Mouse (Mus musculus) heart, embryonic 14.5 days (tissue): ENCODE data around the gene Plb1. TPM values are rescaled to one million over a fixed set of nuclear protein-coding genes. Genes with fewer than 3 reads are reported as not detected.

Experiments used
- ATAC-seq: fragments of 200-750 bp; cut with Nextera tagmentation; 2 replicates; pipeline ENCODE4 v1.8.0; 2017; ENCODE audit warnings: low read depth, moderate TSS enrichment; ENCODE audit not compliant: insufficient number of reproducible peaks, insufficient read depth, low FRiP score
- H3K27ac ChIP-seq, 2 experiments: fragments of 200-500 bp in 1 of 2; fragments of 300-500 bp in 1 of 2; sonication (generic) in 1 of 2; replicated peaks in 1 of 2; 2 replicates each; pipeline ENCODE4 v1.5.1; 2012 to 2014; ENCODE audit warnings: low read depth in 2 of 2, low read length in 2 of 2, control low read depth in 1 of 2, mild to moderate bottlenecking in 1 of 2, mixed read lengths in 1 of 2; ENCODE audit not compliant: control insufficient read depth in 1 of 2, insufficient read depth in 1 of 2
- H3K27me3 ChIP-seq: fragments of 300-500 bp; sonication (generic); 2 replicates; pipeline ENCODE4 v1.6.1; 2014; ENCODE audit warnings: mild to moderate bottlenecking, low read length, control low read depth; ENCODE audit not compliant: control insufficient read depth, insufficient read depth
- H3K36me3 ChIP-seq: fragments of 300-500 bp; sonication (generic); 2 replicates; pipeline ENCODE4 v1.6.1; 2014; ENCODE audit warnings: mild to moderate bottlenecking, control low read depth, low read length, mixed read lengths; ENCODE audit not compliant: control insufficient read depth, insufficient read depth
- H3K4me1 ChIP-seq, 2 experiments: fragments of 200-500 bp in 1 of 2; fragments of 300-500 bp in 1 of 2; sonication (generic) in 1 of 2; 2 replicates each; pipeline ENCODE4 v1.6.1; 2012 to 2014; ENCODE audit warnings: low read length in 2 of 2, control low read depth in 1 of 2, mixed read lengths in 1 of 2; ENCODE audit not compliant: control insufficient read depth in 2 of 2, insufficient read depth in 2 of 2
- H3K4me2 ChIP-seq: fragments of 300-500 bp; sonication (generic); 2 replicates; pipeline ENCODE4 v1.6.1; 2014; ENCODE audit warnings: mild to moderate bottlenecking, low read length
- H3K4me3 ChIP-seq, 2 experiments: fragments of 200-500 bp in 1 of 2; fragments of 300-500 bp in 1 of 2; sonication (generic) in 1 of 2; 2 replicates each; pipeline ENCODE4 v1.5.1; 2012 to 2014; ENCODE audit warnings: low read length in 2 of 2, mild to moderate bottlenecking in 2 of 2, control low read depth in 1 of 2, low read depth in 1 of 2, moderate library complexity in 1 of 2; ENCODE audit not compliant: control insufficient read depth in 1 of 2, insufficient read depth in 1 of 2
- H3K9ac ChIP-seq: fragments of 300-500 bp; sonication (generic); 2 replicates; pipeline ENCODE4 v1.6.1; 2014; ENCODE audit warnings: mild to moderate bottlenecking, low read length
- H3K9me3 ChIP-seq: fragments of 300-500 bp; sonication (generic); 2 replicates; pipeline ENCODE4 v1.6.1; 2016; ENCODE audit warnings: low read length, control low read depth; ENCODE audit not compliant: control insufficient read depth
- WGBS: fragments of 180-500 bp; shearing (Covaris S2); extraction: QIAGEN DNeasy Blood & Tissue Kit; methylation state at CpG from one replicate; pipeline ENCODE4 v1.1.7; 2014; 5-methylcytosine and 5-hydroxymethylcytosine counted together
- polyA plus RNA-seq: library from polyadenylated mRNA; unstranded; fragments of >200 nt; fragmentation: Nextera tagmentation; extraction: Ambion mirVana; gene quantifications from 2 replicates; pipeline ENCODE4 v1.2.1, GENCODE M21; 2014

The Plb1 gene
- polyA plus RNA-seq, 1 experiment from 2014 or later, result 3.2 TPM

GRCm38 (mm10) chr5:32215510-32215909, 17.0 kb upstream of the Plb1 start:
- ATAC-seq, result no peak

DNA sequence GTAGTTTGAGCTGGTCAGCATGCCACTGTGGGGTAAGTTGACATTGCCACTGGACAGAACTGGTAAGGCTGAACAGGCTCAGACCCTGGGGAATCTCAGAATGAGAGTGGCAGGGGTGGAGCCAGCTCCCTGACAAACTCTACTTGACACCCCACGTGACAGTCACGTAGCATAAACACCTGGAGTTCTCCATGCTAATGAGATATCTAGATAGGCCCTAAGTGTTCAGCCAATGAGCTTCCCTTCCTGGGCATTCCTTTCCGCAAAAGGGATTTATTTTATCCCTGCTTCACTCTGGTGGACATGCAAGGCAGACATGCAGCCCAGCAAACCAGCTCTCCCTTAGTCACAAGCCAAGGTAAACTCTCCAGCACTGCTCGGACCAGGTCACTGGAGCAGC, 16.0 kb upstream of the Plb1 start:
- WGBS, result 21% methylated on average over 4 of the region's 4 CpGs
- H3K9ac ChIP-seq, result no peak overlapping the region
- peak; percentile 47; the same call in 1 of the 2 replicates for ATAC-seq

More at GRCm38 (mm10) chr5:32215510-32215909, 17.0 kb upstream of the Plb1 start:
- H3K4me1 ChIP-seq, result peaks cover 2 to 9% of the 10 kb centered on the region in 2 experiments; a peak in 3 of 4 replicates
- H3K27me3 ChIP-seq, result no peaks in the 10 kb centered on the region
- no peaks in the 10 kb centered on the region for H3K9me3 ChIP-seq
- 76% methylated on average over 10 of the region's 10 CpGs for WGBS
- no peak overlapping the region for H3K4me3 ChIP-seq
- no peaks in the 10 kb centered on the region for H3K36me3 ChIP-seq
- no peak overlapping the region for H3K9ac ChIP-seq
- H3K4me2 ChIP-seq, result no peak overlapping the region
- no peak overlapping the region for H3K27ac ChIP-seq

GRCm38 (mm10) chr5:32217477-32217876, 15.0 kb upstream of the Plb1 start:
- no peak for ATAC-seq
- 73% methylated on average over 8 of the region's 8 CpGs for whole genome bisulfite sequencing
- H3K4me3 ChIP-seq, result no peak overlapping the region
- no peak overlapping the region for H3K27ac ChIP-seq
- H3K9ac ChIP-seq, result no peak overlapping the region
- no peaks in the 10 kb centered on the region for H3K9me3 ChIP-seq
- H3K27me3 ChIP-seq, result no peaks in the 10 kb centered on the region
- peaks cover 2 to 9% of the 10 kb centered on the region in 2 experiments; a peak in 3 of 4 replicates for H3K4me1 ChIP-seq
- H3K36me3 ChIP-seq, result no peaks in the 10 kb centered on the region
- H3K4me2 ChIP-seq, result no peak overlapping the region

More for the DNA sequence above, 16.0 kb upstream of the Plb1 start:
- no peaks in the 10 kb centered on the region for H3K27me3 ChIP-seq
- no peak overlapping the region for H3K4me3 ChIP-seq
- H3K9me3 ChIP-seq, result no peaks in the 10 kb centered on the region
- no peak overlapping the region for H3K4me2 ChIP-seq
- no peaks in the 10 kb centered on the region for H3K36me3 ChIP-seq
- H3K27ac ChIP-seq, result no peak overlapping the region
- peaks cover 2 to 9% of the 10 kb centered on the region in 2 experiments; a peak in 3 of 4 replicates for H3K4me1 ChIP-seq

DNA sequence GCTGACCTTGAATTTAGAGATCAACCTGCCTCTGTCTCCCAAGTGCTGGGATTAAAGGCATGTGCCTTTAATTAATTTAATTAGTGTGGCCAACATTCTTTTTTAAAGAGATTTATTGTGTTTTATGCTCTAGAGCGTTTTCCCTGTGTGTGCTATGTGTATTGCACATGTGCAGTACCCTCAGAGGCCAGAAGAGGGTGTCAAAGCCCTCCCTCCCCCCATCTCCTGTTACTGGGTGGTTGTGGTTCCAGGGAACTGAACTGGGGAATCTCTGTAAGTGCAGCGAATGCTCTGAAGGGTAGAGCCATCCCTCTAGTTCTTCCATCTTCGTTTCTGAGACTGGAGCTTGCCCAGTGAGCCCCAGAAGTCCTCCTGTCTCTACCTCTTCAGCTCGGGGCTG, 2.1 kb upstream of the Plb1 start:
- 44% methylated on average over 4 of the region's 4 CpGs for WGBS
- no peaks in the 10 kb centered on the region for H3K27me3 ChIP-seq
- H3K36me3 ChIP-seq, result no peaks in the 10 kb centered on the region
- no peak for ATAC-seq
- no peak overlapping the region for H3K9ac ChIP-seq
- H3K27ac ChIP-seq, result no peak overlapping the region
- no peak overlapping the region for H3K4me3 ChIP-seq
- H3K4me2 ChIP-seq, result no peak overlapping the region
- no peaks in the 10 kb centered on the region for H3K9me3 ChIP-seq
- H3K4me1 ChIP-seq, result no peaks in the 10 kb centered on the region

GRCm38 (mm10) chr5:32239337-32239736, 6.8 kb downstream of the Plb1 start:
- Histone ChIP-seq H3K9ac (no peak overlapping the region), H3K4me1 (0 out of 4 replicates have a peak, but pooled peaks cover 0 to 2% of the 10 kb centered on the region in 2 experiments), H3K27ac (no peak overlapping the region), H3K27me3 (no peaks in the 10 kb centered on the region), H3K9me3 (no peaks in the 10 kb centered on the region), H3K4me2 (no peak overlapping the region), H3K4me3 (no peak overlapping the region), H3K36me3 (no peaks in the 10 kb centered on the region)
- 73% methylated on average over 2 of the region's 2 CpGs for whole genome bisulfite sequencing
- ATAC-seq, result no peak

DNA sequence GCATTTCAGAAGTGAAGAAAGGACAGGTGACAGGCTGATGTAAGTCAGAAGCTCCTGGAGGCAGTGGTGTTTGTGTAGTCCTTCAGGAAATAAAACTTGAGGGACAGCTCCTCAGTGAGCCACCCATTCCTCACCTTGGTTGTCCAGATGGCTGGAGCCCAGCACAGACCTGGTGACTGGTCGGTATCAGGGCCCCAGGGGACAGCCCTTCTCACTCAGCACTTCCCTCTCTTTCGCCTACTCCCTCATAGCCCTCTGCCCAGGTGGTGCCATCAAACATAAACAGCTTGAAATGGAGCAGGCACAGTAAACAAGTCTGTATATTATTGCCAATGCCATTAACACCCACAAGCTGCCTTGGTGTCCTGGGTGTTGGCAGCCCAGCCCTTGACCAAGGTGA, 8.2 kb downstream of the Plb1 start:
- Histone ChIP-seq H3K4me3 (no peak overlapping the region), H3K9ac (no peak overlapping the region), H3K27me3 (no peaks in the 10 kb centered on the region), H3K4me2 (no peak overlapping the region), H3K27ac (no peak overlapping the region), H3K9me3 (no peaks in the 10 kb centered on the region), H3K36me3 (no peaks in the 10 kb centered on the region), H3K4me1 (0 out of 4 replicates have a peak, but pooled peaks cover 0 to 2% of the 10 kb centered on the region in 2 experiments)
- no peak for ATAC-seq
- WGBS, result 41% methylated on average over 2 of the region's 2 CpGs

GRCm38 (mm10) chr5:32243286-32243885, 10.9 kb downstream of the Plb1 start:
- H3K27ac ChIP-seq, result no peak overlapping the region
- 74% methylated on average over 7 of the region's 7 CpGs for WGBS
- no peaks in the 10 kb centered on the region for H3K27me3 ChIP-seq
- H3K36me3 ChIP-seq, result no peaks in the 10 kb centered on the region
- no peak overlapping the region for H3K4me3 ChIP-seq
- H3K4me2 ChIP-seq, result no peak overlapping the region
- ATAC-seq, result no peak
- no peak overlapping the region for H3K9ac ChIP-seq
- no peaks in the 10 kb centered on the region for H3K9me3 ChIP-seq
- H3K4me1 ChIP-seq, result no peaks in the 10 kb centered on the region

DNA sequence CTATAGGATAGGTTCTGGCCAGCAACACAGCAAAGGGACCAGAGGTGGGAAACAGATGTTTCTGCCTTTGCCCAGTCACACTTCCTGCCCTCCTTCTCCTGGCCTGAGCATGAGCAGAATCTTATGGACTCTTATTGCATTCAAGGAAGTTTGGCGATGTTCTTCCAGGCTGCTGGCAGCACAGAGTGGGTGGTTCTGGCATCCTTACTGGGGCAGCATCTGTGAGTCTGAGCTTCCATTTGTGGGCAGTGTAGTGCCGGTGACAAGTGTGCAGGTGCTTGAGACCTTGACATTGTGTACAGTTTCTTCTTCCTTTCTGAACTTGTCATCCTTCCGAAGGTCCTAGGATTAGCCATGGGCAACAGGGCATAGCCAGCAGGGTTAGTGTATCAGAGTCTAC, 12.9 kb downstream of the Plb1 start:
- no peaks in the 10 kb centered on the region for H3K27me3 ChIP-seq
- H3K36me3 ChIP-seq, result no peaks in the 10 kb centered on the region
- H3K4me1 ChIP-seq, result no peaks in the 10 kb centered on the region
- no peak overlapping the region for H3K9ac ChIP-seq
- no peak overlapping the region for H3K4me2 ChIP-seq
- WGBS, result 86% methylated on average over 3 of the region's 3 CpGs
- no peak overlapping the region for H3K4me3 ChIP-seq
- no peak overlapping the region for H3K27ac ChIP-seq
- no peak for ATAC-seq
- H3K9me3 ChIP-seq, result no peaks in the 10 kb centered on the region
